Mouse (Mus musculus) neutrophil, adult 5-6 weeks (primary cell): ENCODE data around the gene Psme3. TPM values are rescaled to one million over a fixed set of nuclear protein-coding genes. Genes with fewer than 3 reads are reported as not detected.

Source experiments
- ATAC-seq: fragments of 151-379, 151-347 bp; 2 replicates; pipeline ENCODE4 v1.8.0; 2017; ENCODE audit warnings: mild to moderate bottlenecking, moderate TSS enrichment; ENCODE audit not compliant: insufficient number of reproducible peaks, poor library complexity, low FRiP score, severe bottlenecking; ENCODE audit errors: extremely low read depth
- total RNA-seq: library from RNA; stranded (forward); fragments of 200-1000 nt; gene quantifications from 2 replicates; pipeline ENCODE4 v1.2.3, GENCODE M21; 2017

Gene Psme3
- total RNA-seq, 1 experiment from 2014 or later, result 97.2 TPM

GRCm38 (mm10) chr11:101347083-101347775 is 31.2 kb downstream of the Psme3 start:
- ATAC-seq, result no peak

- no peak for ATAC-seq
These were observed 32.8 kb downstream of the Psme3 start for GRCm38 (mm10) chr11:101348774-101349173.

- no peak for ATAC-seq
These were observed 33.2 kb downstream of the Psme3 start for GRCm38 (mm10) chr11:101349216-101349615.

- ATAC-seq, result no peak
These were observed 35.2 kb downstream of the Psme3 start for GRCm38 (mm10) chr11:101351100-101351720.

- no peak for ATAC-seq
These were observed 35.7 kb downstream of the Psme3 start for GRCm38 (mm10) chr11:101351721-101352111.

- ATAC-seq, result no peak
These were observed 37.4 kb downstream of the Psme3 start for GRCm38 (mm10) chr11:101353436-101353835.

- ATAC-seq, result no peak
These were observed 38.5 kb downstream of the Psme3 start for GRCm38 (mm10) chr11:101354438-101355010.

GRCm38 (mm10) chr11:101355916-101356315 is 39.9 kb downstream of the Psme3 start:
- ATAC-seq, result no peak

GRCm38 (mm10) chr11:101357505-101358182 is 41.6 kb downstream of the Psme3 start:
- ATAC-seq, result no peak

- no peak for ATAC-seq
These were observed 43.8 kb downstream of the Psme3 start for GRCm38 (mm10) chr11:101359776-101360175.

- no peak for ATAC-seq
These were observed 44.7 kb downstream of the Psme3 start for GRCm38 (mm10) chr11:101360651-101361113.

GRCm38 (mm10) chr11:101364531-101364931 is 48.5 kb downstream of the Psme3 start:
- no peak for ATAC-seq

GRCm38 (mm10) chr11:101367326-101367935 is 51.4 kb downstream of the Psme3 start, which contains the start of gene G6pc:
Gene G6pc (plus strand): TSS chr11:101367561.
- ATAC-seq, result no peak

- no peak for ATAC-seq
These were observed 54.1 kb downstream of the Psme3 start for GRCm38 (mm10) chr11:101370141-101370540.

Other genes starting within 250 kb of the Psme3 start
- 11.1 and 13.6 TPM in 2 replicates for gene Naglu, start 246.2 kb upstream of the Psme3 start, total RNA-seq
- gene Hsd17b1, start 237.8 kb upstream of the Psme3 start, total RNA-seq, result 2.3 and 3.4 TPM in 2 replicates
- 11.5 and 18.7 TPM in 2 replicates for gene Coasy, start 233.6 kb upstream of the Psme3 start, total RNA-seq
- gene Mlx, start 228.9 kb upstream of the Psme3 start, total RNA-seq, result 38.7 and 46.3 TPM in 2 replicates
- 3.6 and 4.0 TPM in 2 replicates for gene Psmc3ip, start 220.8 kb upstream of the Psme3 start, total RNA-seq
- gene Retreg3, start 196.3 kb upstream of the Psme3 start, total RNA-seq, result 91.3 and 97.1 TPM in 2 replicates
- gene Tubg1, start 196.3 kb upstream of the Psme3 start, total RNA-seq, result 11.3 and 13.1 TPM in 2 replicates
- 0.35 TPM in 1 of 2 replicates, not detected in the other for gene Tubg2, start 160.3 kb upstream of the Psme3 start, total RNA-seq
- gene Cntnap1, start 145.7 kb upstream of the Psme3 start, total RNA-seq, result not detected in 2 replicates
- 0.37 and 0.81 TPM in 2 replicates for gene Plekhh3, start 144.9 kb upstream of the Psme3 start, total RNA-seq
- not detected in 2 replicates for gene Ccr10, start 140.8 kb upstream of the Psme3 start, total RNA-seq
- gene Ezh1, start 89.8 kb upstream of the Psme3 start, total RNA-seq, result 99.1 and 110 TPM in 2 replicates
- not detected in 2 replicates for gene Ramp2, start 70.2 kb upstream of the Psme3 start, total RNA-seq
- 55.9 and 66.7 TPM in 2 replicates for gene Vps25, start 62.5 kb upstream of the Psme3 start, total RNA-seq
- gene Wnk4, start 55.6 kb upstream of the Psme3 start, total RNA-seq, result 0.58 and 0.86 TPM in 2 replicates
- gene Cntd1, start 37.2 kb upstream of the Psme3 start, total RNA-seq, result 0.49 and 0.81 TPM in 2 replicates
- 14.9 and 17.7 TPM in 2 replicates for gene Coa3, start 37.1 kb upstream of the Psme3 start, total RNA-seq
- 289 and 291 TPM in 2 replicates for gene Becn1, start 13.9 kb upstream of the Psme3 start, total RNA-seq
- 3.6 and 4.9 TPM in 2 replicates for gene Aoc2, start 8.8 kb downstream of the Psme3 start, total RNA-seq
- gene Aoc3, start 14.4 kb downstream of the Psme3 start, total RNA-seq, result 0.25 TPM in 1 of 2 replicates, not detected in the other
- not detected in 2 replicates for gene G6pc, start 51.3 kb downstream of the Psme3 start, total RNA-seq
- gene Aarsd1, start 101.4 kb downstream of the Psme3 start, total RNA-seq, result 15.7 and 18.7 TPM in 2 replicates
- 0.37 and 0.93 TPM in 2 replicates for gene Gm27029, start 108.6 kb downstream of the Psme3 start, total RNA-seq
- gene Rundc1, start 108.9 kb downstream of the Psme3 start, total RNA-seq, result 10.0 and 12.0 TPM in 2 replicates
- gene Ptges3l, start 109.1 kb downstream of the Psme3 start, total RNA-seq, result 0.49 and 1.5 TPM in 2 replicates
- 281 and 354 TPM in 2 replicates for gene Rpl27, start 126.1 kb downstream of the Psme3 start, total RNA-seq
- gene Ifi35, start 132.2 kb downstream of the Psme3 start, total RNA-seq, result 69.7 and 73.4 TPM in 2 replicates
- 0.70 TPM in 1 of 2 replicates, not detected in the other for gene Rnd2, start 148.8 kb downstream of the Psme3 start, total RNA-seq
- 5.9 and 7.7 TPM in 2 replicates for gene Vat1, start 150.0 kb downstream of the Psme3 start, total RNA-seq
- gene Brca1, start 235.7 kb downstream of the Psme3 start, total RNA-seq, result 4.8 and 5.6 TPM in 2 replicates
- 166 and 171 TPM in 2 replicates for gene Nbr1, start 235.9 kb downstream of the Psme3 start, total RNA-seq